Mouse (Mus musculus) naive thymus-derived CD4-positive, alpha-beta T cell, adult 2 months (primary cell): ENCODE measurements around the gene Arhgef1.

Experiments used
- DNase-seq: peaks from one replicate; pipeline ENCODE4 v3.0.0-alpha.2; 2011; ENCODE audit warnings: low read depth

Gene Arhgef1

GRCm38 (mm10) chr7:24902630-24903443 is at the start of gene Arhgef1:
TSS of gene Arhgef1 (plus strand) at chr7:24902912.
- peak; percentile 78 for DNase-seq

- DNase-seq: no peak
Measured at GRCm38 (mm10) chr7:24853233-24853563, 49.5 kb upstream of the Arhgef1 start.

- DNase-seq: no peak
Measured at GRCm38 (mm10) chr7:24853695-24854094, 49.0 kb upstream of the Arhgef1 start.

- no peak for DNase-seq
Measured at GRCm38 (mm10) chr7:24856460-24857120, 46.1 kb upstream of the Arhgef1 start.

- DNase-seq: no peak
Measured at GRCm38 (mm10) chr7:24859234-24859633, 43.5 kb upstream of the Arhgef1 start.

GRCm38 (mm10) chr7:24861913-24862312 is 40.8 kb upstream of the Arhgef1 start, which contains the start of gene Gm9844:
TSS of gene Gm9844 (plus strand) at chr7:24862213.
- no peak for DNase-seq

GRCm38 (mm10) chr7:24862853-24863252 is 39.9 kb upstream of the Arhgef1 start:
- DNase-seq: no peak

- DNase-seq: no peak
Measured at GRCm38 (mm10) chr7:24864156-24864555, 38.6 kb upstream of the Arhgef1 start.

GRCm38 (mm10) chr7:24869080-24869479 is 33.6 kb upstream of the Arhgef1 start:
- no peak for DNase-seq

- no peak for DNase-seq
Measured at GRCm38 (mm10) chr7:24869532-24870165, 33.1 kb upstream of the Arhgef1 start, which contains the start of the genes Lypd4 and Dmrtc2. TSS of gene Lypd4 (minus strand) at chr7:24869941. TSS of gene Dmrtc2 (plus strand) at chr7:24870057.

GRCm38 (mm10) chr7:24877588-24877987 is 25.1 kb upstream of the Arhgef1 start:
- DNase-seq: no peak

- DNase-seq: no peak
Measured at GRCm38 (mm10) chr7:24879620-24880019, 23.1 kb upstream of the Arhgef1 start.

- no peak for DNase-seq
Measured at GRCm38 (mm10) chr7:24882416-24883199, 20.1 kb upstream of the Arhgef1 start.

- DNase-seq: peak; percentile 99
Measured at GRCm38 (mm10) chr7:24883896-24884692, 18.6 kb upstream of the Arhgef1 start, which contains the start of gene Rps19. TSS of gene Rps19 (plus strand) at chr7:24884371.

- DNase-seq: no peak
Measured at GRCm38 (mm10) chr7:24884693-24885291, 17.9 kb upstream of the Arhgef1 start.

- DNase-seq: peak; percentile 30
Measured at GRCm38 (mm10) chr7:24885468-24886307, 17.0 kb upstream of the Arhgef1 start.

GRCm38 (mm10) chr7:24886308-24886633 is 16.4 kb upstream of the Arhgef1 start:
- no peak for DNase-seq

- no peak for DNase-seq
Measured at GRCm38 (mm10) chr7:24887096-24887495, 15.6 kb upstream of the Arhgef1 start.

GRCm38 (mm10) chr7:24889431-24890220 is 13.1 kb upstream of the Arhgef1 start:
- DNase-seq: no peak
